Mouse (Mus musculus) ES-Bruce4 (cell line): Measurements from ENCODE around the gene D230025D16Rik.

Source experiments
- CTCF ChIP-seq: IDR thresholded peaks from one replicate; pipeline ENCODE4 v1.8.1; 2011; ENCODE audit warnings: low read depth, low read length
- POLR2A ChIP-seq: IDR thresholded peaks from one replicate; pipeline ENCODE4 v1.8.1; 2011; ENCODE audit warnings: low read length; ENCODE audit not compliant: insufficient read depth

DNA sequence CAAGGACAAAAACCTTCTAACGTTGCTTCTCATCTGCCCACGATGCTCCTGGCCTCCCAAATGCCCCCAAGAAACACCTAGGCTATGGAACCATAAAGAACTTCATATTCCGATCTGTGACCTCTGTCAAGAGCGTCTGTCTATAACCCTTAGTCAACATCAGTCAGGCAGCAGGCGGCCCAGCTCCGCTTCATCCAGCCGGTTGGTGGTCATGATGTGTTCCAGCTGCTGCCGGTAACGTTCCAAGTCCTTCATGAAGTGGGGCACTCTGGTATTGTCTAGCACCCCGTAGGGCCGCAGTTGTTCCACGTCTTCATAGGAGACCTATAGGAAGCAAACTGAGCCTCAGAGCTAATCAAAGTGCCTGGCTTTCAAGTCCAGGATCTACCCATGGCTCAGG lies 56.9 kb downstream of the D230025D16Rik start:
- TF ChIP-seq CTCF (no peak), POLR2A (no peak)
